Mouse (Mus musculus) ES-E14 (cell line): ENCODE measurements at regions not wholly inside any gene's neighbourhood (a gene's known extent, or its start where the extent isn't known, plus 50 kb on each side); places are given as distances from the start of the nearest gene placed in this dataset.
"Not testable (repeated sequence)": the region's sequence is repeated elsewhere in the genome, so short reads cannot be mapped to it uniquely, and the experiment has no call there.

ENCODE experiments used
- DNase-seq: peaks from one replicate; pipeline ENCODE4 v3.0.0-alpha.2; 2013; ENCODE audit warnings: low read depth, low spot score
- H3K27ac ChIP-seq: 2 replicates; pipeline ENCODE4 v1.5.1; 2012; ENCODE audit warnings: low read depth, mild to moderate bottlenecking, low read length, moderate library complexity, mixed read lengths; ENCODE audit not compliant: poor library complexity, insufficient read depth, severe bottlenecking
- H3K36me3 ChIP-seq: 2 replicates; pipeline ENCODE4 v1.6.1; 2012; ENCODE audit warnings: mild to moderate bottlenecking, low read length, moderate library complexity, mixed read lengths; ENCODE audit not compliant: control insufficient read depth, poor library complexity, insufficient read depth, severe bottlenecking
- H3K4me1 ChIP-seq, 2 experiments: fragments of 150-350 bp in 1 of 2; sonication (generic) in 1 of 2; 2 replicates each; pipeline ENCODE4 v1.6.1; 2012; ENCODE audit warnings: low read length in 2 of 2, mild to moderate bottlenecking in 1 of 2, mixed read lengths in 1 of 2; ENCODE audit not compliant: control insufficient read depth in 2 of 2, insufficient read depth in 2 of 2, poor library complexity in 1 of 2
- H3K4me3 ChIP-seq, 2 experiments: fragments of 150-350 bp in 1 of 2; sonication (generic) in 1 of 2; 2 replicates each; pipeline ENCODE4 v1.5.1; 2012; ENCODE audit warnings: low read length in 2 of 2, low read depth in 1 of 2, mild to moderate bottlenecking in 1 of 2, mixed read lengths in 1 of 2; ENCODE audit not compliant: insufficient read depth in 1 of 2, poor library complexity in 1 of 2, severe bottlenecking in 1 of 2
- H3K9ac ChIP-seq: 2 replicates; pipeline ENCODE4 v1.6.1; 2012; ENCODE audit warnings: low read depth, mild to moderate bottlenecking, low read length, mixed read lengths; ENCODE audit not compliant: poor library complexity, insufficient read depth, severe bottlenecking
- H3K9me3 ChIP-seq: fragments of 150-350 bp; sonication (generic); 2 replicates; pipeline ENCODE4 v1.6.1; 2012; ENCODE audit warnings: low read depth, mild to moderate bottlenecking, low read length; ENCODE audit not compliant: control insufficient read depth, insufficient read depth
- CHD2 ChIP-seq: IDR thresholded peaks from 2 replicates; pipeline ENCODE4 v1.6.1; 2014; ENCODE audit warnings: mild to moderate bottlenecking, low read depth, low read length, inconsistent platforms
- HCFC1 ChIP-seq: IDR thresholded peaks from 2 replicates; pipeline ENCODE4 v1.6.1; 2012; ENCODE audit warnings: low read length, inconsistent platforms, borderline replicate concordance; ENCODE audit not compliant: insufficient read depth
- MAFK ChIP-seq: IDR thresholded peaks from 2 replicates; pipeline ENCODE4 v1.6.1; 2014; ENCODE audit warnings: mild to moderate bottlenecking, low read depth, low read length, inconsistent platforms; ENCODE audit not compliant: insufficient read depth
- ZC3H11A ChIP-seq: IDR thresholded peaks from 2 replicates; pipeline ENCODE4 v1.6.1; 2012; ENCODE audit warnings: low read depth, mild to moderate bottlenecking, inconsistent platforms, low read length, borderline replicate concordance
- ZNF384 ChIP-seq: IDR thresholded peaks from 2 replicates; pipeline ENCODE4 v1.6.1; 2012; ENCODE audit warnings: low read depth, low read length, inconsistent platforms
- in situ Hi-C, 2 experiments: fragments of 600-800 bp; cut with MboI; formaldehyde crosslinking; loops; one replicate each; pipeline ENCODE4 v1.15.1; 2025; ENCODE audit warnings: low sequenced_read_pairs in 2 of 2, inconsistent platforms in 1 of 2; ENCODE audit not compliant: unreplicated experiment in 2 of 2

- no peak overlapping the region for H3K9ac ChIP-seq
- H3K4me3 ChIP-seq = no peak overlapping the region
- H3K9me3 ChIP-seq = no peaks in the 10 kb centered on the region
- no peak overlapping the region for H3K27ac ChIP-seq
- DNase-seq = no peak
- TF ChIP-seq ZC3H11A (no peak), CHD2 (no peak), HCFC1 (no peak), ZNF384 (no peak), MAFK (no peak)
- H3K36me3 ChIP-seq = no peaks in the 10 kb centered on the region
- no peaks in the 10 kb centered on the region for H3K4me1 ChIP-seq
- in situ Hi-C loops = no loop called here
These were observed 231.6 kb downstream of the Wdr20rt start for GRCm38 (mm10) chr12:65456956-65457355.

- H3K9me3 ChIP-seq = no peaks in the 10 kb centered on the region
- no peak overlapping the region for H3K9ac ChIP-seq
- no peaks in the 10 kb centered on the region for H3K36me3 ChIP-seq
- in situ Hi-C loops = no loop called here
- no peak for DNase-seq
- no peak overlapping the region for H3K27ac ChIP-seq
- no peak for TF ChIP-seq CHD2
- no peak for TF ChIP-seq MAFK
- TF ChIP-seq ZC3H11A = no peak
- TF ChIP-seq HCFC1 = no peak
- no peak for TF ChIP-seq ZNF384
- no peak overlapping the region for H3K4me3 ChIP-seq
- H3K4me1 ChIP-seq = no peaks in the 10 kb centered on the region
These were observed 238.9 kb downstream of the Wdr20rt start for GRCm38 (mm10) chr12:65464246-65464645.

GRCm38 (mm10) chr12:65478674-65479073, 253.4 kb downstream of the Wdr20rt start:
- in situ Hi-C loops, H3K9me3 ChIP-seq, H3K36me3 ChIP-seq, DNase-seq, H3K27ac ChIP-seq, H3K4me1 ChIP-seq, H3K9ac ChIP-seq: not testable (repeated sequence)
- H3K4me3 ChIP-seq = peak overlapping the region in 1 of 2 experiments; percentile 20; a peak in 2 of 4 replicates

- no peak for TF ChIP-seq CHD2
- no peak for TF ChIP-seq ZNF384
- TF ChIP-seq MAFK = no peak
- TF ChIP-seq ZC3H11A = no peak
- no peak for TF ChIP-seq HCFC1
These were observed 255.5 kb downstream of the Wdr20rt start for GRCm38 (mm10) chr12:65480829-65481228.

GRCm38 (mm10) chr12:65491092-65491491, 265.8 kb downstream of the Wdr20rt start:
- H3K9ac ChIP-seq = no peak overlapping the region
- TF ChIP-seq HCFC1 = no peak
- no peak for TF ChIP-seq ZNF384
- TF ChIP-seq ZC3H11A = no peak
- TF ChIP-seq CHD2 = no peak
- TF ChIP-seq MAFK = no peak
- no peak for DNase-seq
- in situ Hi-C loops = no loop called here
- H3K27ac ChIP-seq = no peak overlapping the region
- H3K9me3 ChIP-seq = no peaks in the 10 kb centered on the region
- H3K4me1 ChIP-seq = no peaks in the 10 kb centered on the region
- no peak overlapping the region for H3K4me3 ChIP-seq
- H3K36me3 ChIP-seq = no peaks in the 10 kb centered on the region

More at GRCm38 (mm10) chr12:65480829-65481228, 255.5 kb downstream of the Wdr20rt start:
- in situ Hi-C loops = no loop called here
- no peaks in the 10 kb centered on the region for H3K9me3 ChIP-seq
- no peak overlapping the region for H3K4me3 ChIP-seq
- peaks cover 2 to 4% of the 10 kb centered on the region in 2 experiments; a peak in 3 of 4 replicates for H3K4me1 ChIP-seq
- no peak overlapping the region for H3K9ac ChIP-seq
- no peak for DNase-seq
- H3K36me3 ChIP-seq = no peaks in the 10 kb centered on the region
- H3K27ac ChIP-seq = no peak overlapping the region
